27 mouse cellular contexts compared by ENCODE assay signal in genomic region chr7:69577754-69578153, GRCm38 (mm10).
"Had no signal": no experiment of that assay in that cellular context is flagged by ENCODE, and none has a peak within 500 bp of the region (broad histone marks: within the 10 kb centered on the region; RNA-seq: fewer than 3 reads in every experiment).

No protein-coding gene starts in this region.

- H3K36me3 ChIP-seq: heart, embryonic 13.5 days; heart, embryonic 15.5 days; hindbrain, embryonic 13.5 days; hindbrain, embryonic 15.5 days; kidney, embryonic 15.5 days; limb, embryonic 13.5 days; limb, embryonic 15.5 days; liver, embryonic 12.5 days had no signal

- DNase-seq: gastrocnemius, adult 2 months; gastrocnemius, postnatal 14 days; gastrocnemius, postnatal 36 days; heart, adult 11 months; heart, adult 2 months; heart, postnatal 14 days; heart, postnatal 36 days; kidney, adult 11 months; kidney, adult 2 months; kidney, adult 9 months; kidney, postnatal 14 days; kidney, postnatal 36 days; layer of hippocampus, adult 9-11 months; layer of hippocampus, postnatal 36 days; left cerebral cortex, postnatal 4 days had no signal

- H3K27ac ChIP-seq: gastrocnemius, adult 2 months; heart, adult 2 months; heart, embryonic 13.5 days; heart, embryonic 15.5 days; hindbrain, embryonic 13.5 days; hindbrain, embryonic 15.5 days; hindbrain, postnatal 0 days; kidney, embryonic 15.5 days; kidney, postnatal 0 days; limb, embryonic 13.5 days; limb, embryonic 15.5 days; liver, embryonic 12.5 days had no signal

- H3K27me3 ChIP-seq: heart, embryonic 13.5 days; heart, embryonic 15.5 days; limb, embryonic 15.5 days; liver, embryonic 12.5 days had no signal

- H3K4me2 ChIP-seq: heart, embryonic 11.5 days; heart, embryonic 13.5 days; heart, embryonic 15.5 days; hindbrain, embryonic 13.5 days; hindbrain, embryonic 15.5 days; kidney, embryonic 15.5 days; limb, embryonic 13.5 days; limb, embryonic 15.5 days; liver, embryonic 12.5 days had no signal

- H3K9me3 ChIP-seq: heart, embryonic 13.5 days; heart, embryonic 15.5 days; hindbrain, embryonic 13.5 days; hindbrain, embryonic 15.5 days; kidney, embryonic 15.5 days; limb, embryonic 13.5 days; limb, embryonic 15.5 days; liver, embryonic 12.5 days had no signal

- H3K4me3 ChIP-seq: gastrocnemius, adult 2 months; heart, adult 2 months; heart, embryonic 13.5 days; heart, embryonic 15.5 days; hindbrain, embryonic 13.5 days; hindbrain, embryonic 15.5 days; kidney, embryonic 15.5 days; limb, embryonic 13.5 days; limb, embryonic 15.5 days; liver, embryonic 12.5 days had no signal

- ATAC-seq: hindbrain, postnatal 0 days; intestine, embryonic 16.5 days; liver, embryonic 12.5 days had no signal

- H3K9ac ChIP-seq: heart, embryonic 13.5 days; heart, embryonic 15.5 days; hindbrain, embryonic 13.5 days; hindbrain, embryonic 15.5 days; kidney, embryonic 15.5 days; limb, embryonic 13.5 days; limb, embryonic 15.5 days; liver, embryonic 12.5 days had no signal

- H3K4me1 ChIP-seq: heart, embryonic 13.5 days; heart, embryonic 15.5 days; kidney, embryonic 15.5 days; limb, embryonic 13.5 days; limb, embryonic 15.5 days; liver, embryonic 12.5 days had no signal
